Comparison of ENCODE assay signal across 21 mouse cellular contexts in the genomic region with DNA sequence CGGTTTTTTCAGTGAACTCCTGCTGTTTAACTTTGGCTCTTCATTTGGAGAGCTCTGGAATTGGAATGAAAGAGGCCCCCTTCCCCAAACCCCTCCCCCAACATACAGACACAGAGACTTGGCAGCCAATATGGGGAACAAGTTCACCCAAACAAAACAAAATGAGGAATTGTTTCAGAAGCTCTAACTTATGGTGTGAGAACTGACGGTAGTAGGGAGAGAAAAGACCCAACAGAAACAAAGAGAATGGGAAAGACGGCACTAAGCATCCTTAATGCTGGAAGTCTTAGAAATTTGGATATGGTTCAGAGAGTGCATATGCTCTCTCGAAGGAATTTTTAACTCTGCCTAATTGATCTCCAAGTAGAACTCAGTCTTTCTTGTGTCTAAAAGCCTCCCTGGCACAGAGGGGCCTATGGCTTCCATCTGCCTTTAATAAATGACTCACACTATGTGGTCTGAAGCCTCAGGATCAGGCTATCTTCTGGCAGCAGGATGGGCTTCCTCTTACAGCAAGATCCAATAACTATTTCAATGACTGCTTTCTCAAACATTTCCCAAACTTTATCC.
A peak's percentile ranks its signal among the peaks of the same experiment; 100 is the strongest.
DNase-seq lines count a peak whose midpoint lies in the region; ATAC-seq and TF ChIP-seq lines count a peak whose summit lies in the region.
"Had no signal": no experiment of that assay in that cellular context is flagged by ENCODE, and none has a peak within 500 bp of the region (broad histone marks: within the 10 kb centered on the region; RNA-seq: fewer than 3 reads in every experiment).

No protein-coding gene starts in this region.

- no peak overlapping the region for H3K4me3 ChIP-seq in embryonic facial prominence, embryonic 14.5 days (ENCODE audit: low read depth, low read length)
- H3K4me3 ChIP-seq in embryonic facial prominence, embryonic 10.5 days = no peak overlapping the region
- H3K4me3 ChIP-seq in intestine, embryonic 16.5 days (ENCODE audit: low read length) = no peak overlapping the region
- H3K4me3 ChIP-seq in intestine, embryonic 15.5 days (replicated peaks) = no peak overlapping the region
- H3K4me3 ChIP-seq in midbrain, postnatal 0 days (ENCODE audit: low read depth, low read length) = no peak overlapping the region
- no peak overlapping the region for H3K4me3 ChIP-seq in midbrain, embryonic 16.5 days (ENCODE audit: low read depth, low read length)
- no peak overlapping the region for H3K4me3 ChIP-seq in stomach, postnatal 0 days (ENCODE audit: low read depth, low read length)
- H3K4me3 ChIP-seq: heart, embryonic 12.5 days; midbrain, embryonic 12.5 days had no signal

- 37% methylated on average over 4 of the region's 4 CpGs for WGBS in embryonic facial prominence, embryonic 14.5 days
- 66% methylated on average over 4 of the region's 4 CpGs for whole genome bisulfite sequencing in embryonic facial prominence, embryonic 10.5 days
- WGBS in intestine, embryonic 16.5 days = 47% methylated on average over 4 of the region's 4 CpGs
- WGBS in intestine, embryonic 15.5 days = 34% methylated on average over 4 of the region's 4 CpGs
- 45% methylated on average over 4 of the region's 4 CpGs for WGBS in midbrain, postnatal 0 days
- 51% methylated on average over 4 of the region's 4 CpGs for WGBS in midbrain, embryonic 16.5 days
- WGBS in stomach, postnatal 0 days = 26% methylated on average over 4 of the region's 4 CpGs

- no peak overlapping the region for H3K9ac ChIP-seq in embryonic facial prominence, embryonic 14.5 days (ENCODE audit: low read depth, low read length)
- no peak overlapping the region for H3K9ac ChIP-seq in intestine, embryonic 16.5 days (ENCODE audit: low read depth, low read length)
- no peak overlapping the region for H3K9ac ChIP-seq in intestine, embryonic 15.5 days
- H3K9ac ChIP-seq in midbrain, postnatal 0 days (replicated peaks; ENCODE audit: low read length, poor library complexity, severe bottlenecking) = no peak overlapping the region
- no peak overlapping the region for H3K9ac ChIP-seq in midbrain, embryonic 16.5 days (ENCODE audit: low read depth, low read length)
- no peak overlapping the region for H3K9ac ChIP-seq in stomach, postnatal 0 days (ENCODE audit: low read length)
- H3K9ac ChIP-seq: heart, embryonic 12.5 days; midbrain, embryonic 12.5 days had no signal

- H3K27ac ChIP-seq in embryonic facial prominence, embryonic 14.5 days (replicated peaks; ENCODE audit: low read depth, low read length) = no peak overlapping the region
- no peak overlapping the region for H3K27ac ChIP-seq in embryonic facial prominence, embryonic 10.5 days (replicated peaks)
- H3K27ac ChIP-seq in intestine, embryonic 16.5 days (ENCODE audit: low read length) = no peak overlapping the region
- no peak overlapping the region for H3K27ac ChIP-seq in intestine, embryonic 15.5 days
- no peak overlapping the region for H3K27ac ChIP-seq in midbrain, postnatal 0 days (ENCODE audit: low read depth, low read length)
- H3K27ac ChIP-seq in midbrain, embryonic 16.5 days (ENCODE audit: low read length) = no peak overlapping the region
- no peak overlapping the region for H3K27ac ChIP-seq in stomach, postnatal 0 days (replicated peaks)
- H3K27ac ChIP-seq: macrophage; midbrain, embryonic 12.5 days had no signal

- peak; percentile 75 for DNase-seq in embryonic facial prominence, embryonic 14.5 days (ENCODE audit: low spot score)
- DNase-seq in embryonic facial prominence, embryonic 10.5 days (ENCODE audit: low spot score) = no peak
- DNase-seq in midbrain, postnatal 0 days (ENCODE audit: low spot score) = peak; percentile 30
- no peak for DNase-seq in stomach, postnatal 0 days (ENCODE audit: low spot score)
- DNase-seq in cerebellum, adult 11-12 months = no peak
- DNase-seq: adrenal gland, postnatal 14 days; cerebellum, adult 9-10 months; gastrocnemius, postnatal 25 days; kidney, adult 9 months; lung, adult 18-20 months; retina, postnatal 1 day; right cerebral cortex, postnatal 4 days; thymus, adult 18-20 months had no signal

- no peak overlapping the region for H3K4me2 ChIP-seq in embryonic facial prominence, embryonic 14.5 days (ENCODE audit: low read depth, low read length)
- H3K4me2 ChIP-seq in intestine, embryonic 16.5 days (ENCODE audit: low read depth, low read length) = no peak overlapping the region
- no peak overlapping the region for H3K4me2 ChIP-seq in intestine, embryonic 15.5 days (replicated peaks)
- H3K4me2 ChIP-seq in midbrain, postnatal 0 days (ENCODE audit: low read depth, low read length, poor library complexity, severe bottlenecking) = no peak overlapping the region
- no peak overlapping the region for H3K4me2 ChIP-seq in midbrain, embryonic 16.5 days (ENCODE audit: low read length)
- H3K4me2 ChIP-seq in stomach, postnatal 0 days (replicated peaks; ENCODE audit: low read depth) = no peak overlapping the region
- H3K4me2 ChIP-seq: heart, embryonic 12.5 days; midbrain, embryonic 12.5 days had no signal

- H3K4me1 ChIP-seq in embryonic facial prominence, embryonic 14.5 days (ENCODE audit: control insufficient read depth, insufficient read depth, low read length) = no peaks in the 10 kb centered on the region
- H3K4me1 ChIP-seq in embryonic facial prominence, embryonic 10.5 days = no peaks in the 10 kb centered on the region
- H3K4me1 ChIP-seq in intestine, embryonic 16.5 days (ENCODE audit: control insufficient read depth, insufficient read depth, low read length) = no peaks in the 10 kb centered on the region
- no peaks in the 10 kb centered on the region for H3K4me1 ChIP-seq in intestine, embryonic 15.5 days (replicated peaks)
- H3K4me1 ChIP-seq in midbrain, postnatal 0 days (ENCODE audit: insufficient read depth, low read length) = no peaks in the 10 kb centered on the region
- no peaks in the 10 kb centered on the region for H3K4me1 ChIP-seq in midbrain, embryonic 16.5 days (ENCODE audit: control insufficient read depth, insufficient read depth, low read length)
- H3K4me1 ChIP-seq in stomach, postnatal 0 days (replicated peaks; ENCODE audit: control insufficient read depth, insufficient read depth) = no peaks in the 10 kb centered on the region
- H3K4me1 ChIP-seq: midbrain, embryonic 12.5 days had no signal

- H3K36me3 ChIP-seq in embryonic facial prominence, embryonic 14.5 days (ENCODE audit: control insufficient read depth, insufficient read depth, low read length) = no peaks in the 10 kb centered on the region
- no peaks in the 10 kb centered on the region for H3K36me3 ChIP-seq in embryonic facial prominence, embryonic 10.5 days (replicated peaks)
- H3K36me3 ChIP-seq in intestine, embryonic 16.5 days (ENCODE audit: control insufficient read depth, insufficient read depth, low read length) = no peaks in the 10 kb centered on the region
- no peaks in the 10 kb centered on the region for H3K36me3 ChIP-seq in intestine, embryonic 15.5 days
- H3K36me3 ChIP-seq in midbrain, postnatal 0 days (ENCODE audit: insufficient read depth, low read length) = no peaks in the 10 kb centered on the region
- H3K36me3 ChIP-seq in midbrain, embryonic 16.5 days (ENCODE audit: control insufficient read depth, insufficient read depth, low read length) = no peaks in the 10 kb centered on the region
- no peaks in the 10 kb centered on the region for H3K36me3 ChIP-seq in stomach, postnatal 0 days (ENCODE audit: control insufficient read depth, insufficient read depth, low read length)
- H3K36me3 ChIP-seq: heart, embryonic 12.5 days; midbrain, embryonic 12.5 days had no signal

- H3K9me3 ChIP-seq in embryonic facial prominence, embryonic 14.5 days (ENCODE audit: control insufficient read depth, low read length) = no peaks in the 10 kb centered on the region
- H3K9me3 ChIP-seq in embryonic facial prominence, embryonic 10.5 days = no peaks in the 10 kb centered on the region
- H3K9me3 ChIP-seq in intestine, embryonic 16.5 days (ENCODE audit: control insufficient read depth, low read length) = no peaks in the 10 kb centered on the region
- no peaks in the 10 kb centered on the region for H3K9me3 ChIP-seq in intestine, embryonic 15.5 days
- no peaks in the 10 kb centered on the region for H3K9me3 ChIP-seq in midbrain, postnatal 0 days (ENCODE audit: low read length)
- H3K9me3 ChIP-seq in midbrain, embryonic 16.5 days (replicated peaks; ENCODE audit: control insufficient read depth, low read length, poor library complexity, severe bottlenecking) = no peaks in the 10 kb centered on the region
- no peaks in the 10 kb centered on the region for H3K9me3 ChIP-seq in stomach, postnatal 0 days (ENCODE audit: control insufficient read depth, low read length)
- H3K9me3 ChIP-seq: heart, embryonic 12.5 days; midbrain, embryonic 12.5 days had no signal

- no peak for TF ChIP-seq EP300 in stomach, postnatal 0 days (optimal IDR thresholded peaks at IDR 0.05)

- no peaks in the 10 kb centered on the region for H3K27me3 ChIP-seq in embryonic facial prominence, embryonic 14.5 days (replicated peaks; ENCODE audit: control insufficient read depth, insufficient read depth, low read length)
- H3K27me3 ChIP-seq in embryonic facial prominence, embryonic 10.5 days (replicated peaks; ENCODE audit: low read depth, poor library complexity, severe bottlenecking) = no peaks in the 10 kb centered on the region
- H3K27me3 ChIP-seq in intestine, embryonic 16.5 days (replicated peaks; ENCODE audit: control insufficient read depth, insufficient read depth, low read length) = no peaks in the 10 kb centered on the region
- H3K27me3 ChIP-seq in intestine, embryonic 15.5 days (replicated peaks) = no peaks in the 10 kb centered on the region
- H3K27me3 ChIP-seq in midbrain, postnatal 0 days (ENCODE audit: insufficient read depth, low read length) = no peaks in the 10 kb centered on the region
- no peaks in the 10 kb centered on the region for H3K27me3 ChIP-seq in midbrain, embryonic 16.5 days (ENCODE audit: control insufficient read depth, insufficient read depth, low read depth, low read length)
- H3K27me3 ChIP-seq in stomach, postnatal 0 days (ENCODE audit: control insufficient read depth, insufficient read depth, low read length) = no peaks in the 10 kb centered on the region
- H3K27me3 ChIP-seq: heart, embryonic 12.5 days; midbrain, embryonic 12.5 days; Patski had no signal

- TF ChIP-seq CTCF in midbrain, postnatal 0 days (IDR thresholded peaks at IDR 0.05) = no peak
- no peak for TF ChIP-seq CTCF in stomach, postnatal 0 days (IDR thresholded peaks at IDR 0.05; ENCODE audit: low read depth)

- no peak for ATAC-seq in embryonic facial prominence, embryonic 14.5 days (ENCODE audit: low read depth)
- ATAC-seq in intestine, embryonic 16.5 days = peak; percentile 55; the same call in 1 of the 2 replicates
- no peak for ATAC-seq in intestine, embryonic 15.5 days
- ATAC-seq in midbrain, postnatal 0 days (ENCODE audit: low FRiP score) = no peak
- ATAC-seq in midbrain, embryonic 16.5 days = no peak
- ATAC-seq in stomach, postnatal 0 days (ENCODE audit: low FRiP score, low TSS enrichment) = peak; percentile 45; the same call in 1 of the 2 replicates
- ATAC-seq: activated CD4-positive, CD25-positive, alpha-beta regulatory T cell, adult 4 months; Patski had no signal

Comparison
In these comparisons a context has a peak if more than half of its experiments do, and no peak if none do; other contexts are left out.
1. ATAC-seq: peak in intestine, embryonic 16.5 days (single experiment) and stomach, postnatal 0 days (single experiment); none in embryonic facial prominence, embryonic 14.5 days (single experiment), intestine, embryonic 15.5 days (single experiment), midbrain, postnatal 0 days (single experiment) and midbrain, embryonic 16.5 days (single experiment).
2. DNase-seq: peak in embryonic facial prominence, embryonic 14.5 days (single experiment) and midbrain, postnatal 0 days (single experiment); none in embryonic facial prominence, embryonic 10.5 days (single experiment), stomach, postnatal 0 days (single experiment) and cerebellum, adult 11-12 months (single experiment).